Mouse (Mus musculus) liver, embryonic 13.5 days (tissue): ENCODE results near the gene Slc38a9. TPM values are rescaled to one million over a fixed set of nuclear protein-coding genes. Genes with fewer than 3 reads are reported as not detected.

ENCODE experiments used
- ATAC-seq: fragments of 200-750 bp; cut with Nextera tagmentation; 2 replicates; pipeline ENCODE4 v1.8.0; 2017; ENCODE audit warnings: low read depth, mild to moderate bottlenecking, moderate number of reproducible peaks, moderate library complexity
- DNase-seq: peaks from one replicate; pipeline ENCODE4 v3.0.0; 2022
- H3K27ac ChIP-seq: fragments of 300-500 bp; sonication (generic); 2 replicates; pipeline ENCODE4 v1.5.1; 2015; ENCODE audit warnings: moderate library complexity, mild to moderate bottlenecking, inconsistent platforms
- H3K27me3 ChIP-seq: fragments of 300-500 bp; sonication (generic); 2 replicates; pipeline ENCODE4 v1.6.1; 2015; ENCODE audit warnings: mild to moderate bottlenecking, inconsistent platforms
- H3K36me3 ChIP-seq: fragments of 300-500 bp; sonication (generic); 2 replicates; pipeline ENCODE4 v1.6.1; 2015; ENCODE audit warnings: mild to moderate bottlenecking, inconsistent platforms
- H3K4me1 ChIP-seq: fragments of 300-500 bp; sonication (generic); replicated peaks from 2 replicates; pipeline ENCODE4 v1.6.1; 2015; ENCODE audit warnings: inconsistent platforms
- H3K4me2 ChIP-seq: fragments of 300-500 bp; sonication (generic); 2 replicates; pipeline ENCODE4 v1.6.1; 2015; ENCODE audit warnings: inconsistent platforms, mild to moderate bottlenecking, moderate library complexity
- H3K4me3 ChIP-seq: fragments of 300-500 bp; sonication (generic); replicated peaks from 2 replicates; pipeline ENCODE4 v1.5.1; 2015; ENCODE audit warnings: mild to moderate bottlenecking, inconsistent platforms
- H3K9ac ChIP-seq: fragments of 300-500 bp; sonication (generic); 2 replicates; pipeline ENCODE4 v1.6.1; 2015; ENCODE audit warnings: mild to moderate bottlenecking, inconsistent platforms
- H3K9me3 ChIP-seq: fragments of 300-500 bp; sonication (generic); replicated peaks from 2 replicates; pipeline ENCODE4 v1.6.1; 2016; ENCODE audit warnings: inconsistent platforms
- WGBS: fragments of 180-500 bp; shearing (Covaris S2); methylation state at CpG from one replicate; pipeline ENCODE4 v1.1.7; 2015; ENCODE audit not compliant: insufficient replicate concordance; 5-methylcytosine and 5-hydroxymethylcytosine counted together
- polyA plus RNA-seq: library from polyadenylated mRNA; unstranded; fragments of >200 nt; fragmentation: Nextera tagmentation; extraction: Ambion mirVana; gene quantifications from 2 replicates; pipeline ENCODE4 v1.2.1, GENCODE M21; 2015

Slc38a9 gene
- polyA plus RNA-seq, 1 experiment from 2014 or later = 10.3 TPM

GRCm38 (mm10) chr13:112771447-112772208, 111.1 kb downstream of the Slc38a9 start:
- Histone ChIP-seq H3K27ac (no peak overlapping the region), H3K4me2 (no peak overlapping the region), H3K9ac (no peak overlapping the region), H3K4me1 (0 out of 2 replicates have a peak, but pooled peaks cover 5% of the 10 kb centered on the region), H3K27me3 (no peaks in the 10 kb centered on the region; the same call in 1 of the 2 replicates), H3K36me3 (no peaks in the 10 kb centered on the region), H3K4me3 (no peak overlapping the region), H3K9me3 (peaks cover 5% of the 10 kb centered on the region; the same call in 1 of the 2 replicates)
- DNase-seq (no peak), ATAC-seq (no peak)
- 49% methylated on average over 15 of the region's 15 CpGs for WGBS

GRCm38 (mm10) chr13:112772252-112772651, 111.7 kb downstream of the Slc38a9 start:
- H3K4me3 ChIP-seq = no peak overlapping the region
- no peak overlapping the region for H3K4me2 ChIP-seq
- WGBS = 70% methylated on average over 11 of the region's 11 CpGs

DNA sequence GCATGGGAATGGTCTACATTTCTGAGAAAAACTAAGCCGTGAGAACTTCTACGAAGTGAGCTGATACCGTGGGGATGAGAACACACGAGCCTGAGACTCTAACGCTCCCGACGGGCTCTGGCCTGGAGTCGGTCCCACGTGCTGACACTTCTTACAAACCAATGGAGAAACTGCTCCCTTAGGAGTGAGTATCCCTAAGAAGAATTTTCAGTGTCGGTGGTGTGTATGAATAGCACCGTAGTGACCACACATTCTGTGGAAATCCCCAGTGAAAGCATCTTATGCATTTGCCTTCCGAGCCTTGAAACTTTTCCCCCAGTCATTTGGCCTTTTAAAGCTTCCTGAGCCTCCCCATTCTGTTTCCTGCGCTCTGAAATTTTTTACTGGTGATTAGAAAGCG, 112.3 kb downstream of the Slc38a9 start:
- ATAC-seq = no peak
- Histone ChIP-seq H3K4me2 (no peak overlapping the region), H3K27ac (no peak overlapping the region), H3K4me3 (no peak overlapping the region), H3K9me3 (no peaks in the 10 kb centered on the region), H3K4me1 (0 out of 2 replicates have a peak, but pooled peaks cover 5% of the 10 kb centered on the region), H3K36me3 (no peaks in the 10 kb centered on the region), H3K9ac (no peak overlapping the region), H3K27me3 (peaks cover under 1% of the 10 kb centered on the region)
- 68% methylated on average over 14 of the region's 14 CpGs for WGBS
- no peak for DNase-seq

More at GRCm38 (mm10) chr13:112772252-112772651, 111.7 kb downstream of the Slc38a9 start:
- Histone ChIP-seq H3K36me3 (no peaks in the 10 kb centered on the region), H3K9ac (no peak overlapping the region), H3K4me1 (0 out of 2 replicates have a peak, but pooled peaks cover 5% of the 10 kb centered on the region), H3K27me3 (no peaks in the 10 kb centered on the region; the same call in none of the 2 replicates), H3K27ac (no peak overlapping the region), H3K9me3 (peaks cover 2% of the 10 kb centered on the region; the same call in 1 of the 2 replicates)
- ATAC-seq (no peak), DNase-seq (no peak)

DNA sequence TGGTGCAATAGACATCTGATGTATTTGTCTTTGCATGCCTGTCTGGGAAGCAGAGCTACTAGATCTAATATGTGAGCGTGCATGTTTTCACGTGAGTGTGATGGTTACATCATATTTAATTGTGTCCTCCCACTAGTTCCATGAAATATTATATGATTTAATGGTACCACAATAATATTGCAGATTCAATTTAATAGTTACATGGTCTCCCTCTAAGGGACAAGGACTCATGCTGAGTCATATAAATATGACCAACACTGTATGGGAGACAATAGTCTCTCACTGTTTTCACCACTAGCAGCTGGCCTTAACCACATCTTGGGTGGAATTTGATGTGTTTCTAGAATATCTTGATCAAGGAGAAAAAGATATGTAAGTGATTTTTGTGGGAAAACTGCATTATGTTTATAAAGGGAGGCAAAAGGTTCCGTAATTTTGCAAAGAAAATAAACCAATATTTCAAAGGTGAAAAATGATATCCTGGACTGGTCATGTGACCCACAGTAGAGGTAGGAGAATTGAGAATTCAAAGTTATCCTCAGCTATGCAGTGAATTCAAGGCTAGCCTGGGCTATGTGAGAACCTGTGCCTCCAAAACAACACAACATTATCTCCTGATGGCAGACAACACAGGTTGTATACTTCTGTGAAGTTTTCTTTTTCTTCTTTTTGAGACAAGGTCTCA, 113.6 kb downstream of the Slc38a9 start:
- Histone ChIP-seq H3K4me1 (0 out of 2 replicates have a peak, but pooled peaks cover 5% of the 10 kb centered on the region), H3K4me3 (no peak overlapping the region), H3K27me3 (peaks cover 8% of the 10 kb centered on the region), H3K27ac (no peak overlapping the region), H3K9ac (no peak overlapping the region), H3K4me2 (no peak overlapping the region), H3K9me3 (no peaks in the 10 kb centered on the region), H3K36me3 (no peaks in the 10 kb centered on the region)
- 83% methylated on average over 3 of the region's 3 CpGs for WGBS
- DNase-seq (no peak), ATAC-seq (no peak)

DNA sequence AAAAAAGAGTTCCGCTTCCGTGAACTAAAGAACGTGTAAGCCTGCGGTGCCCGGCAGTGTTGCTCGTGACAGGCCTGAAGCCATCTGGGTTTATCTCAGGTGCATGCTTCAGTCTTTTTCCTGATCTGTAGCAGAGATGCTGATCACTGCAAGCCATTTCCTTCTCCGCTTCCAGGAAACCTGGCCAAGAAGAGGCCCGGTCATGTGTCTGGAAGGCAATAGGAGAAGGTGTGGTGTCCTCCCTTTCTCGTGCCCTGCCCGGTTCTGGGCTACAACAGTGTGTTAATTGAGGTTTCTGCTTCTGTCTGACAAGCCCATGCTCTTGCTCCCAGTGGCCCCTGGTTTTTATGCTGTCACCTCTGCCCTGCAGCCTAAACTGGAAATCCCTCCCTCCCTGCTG, 115.3 kb downstream of the Slc38a9 start:
- H3K27me3 ChIP-seq = peaks cover 12% of the 10 kb centered on the region
- WGBS = 85% methylated on average over 10 of the region's 10 CpGs
- ATAC-seq (no peak), DNase-seq (no peak)
- no peak overlapping the region for H3K4me2 ChIP-seq
- 0 out of 2 replicates have a peak, but pooled peaks cover 2% of the 10 kb centered on the region for H3K4me1 ChIP-seq
- no peak overlapping the region for H3K9ac ChIP-seq
- H3K27ac ChIP-seq = no peak overlapping the region
- no peak overlapping the region for H3K4me3 ChIP-seq
- no peaks in the 10 kb centered on the region for H3K9me3 ChIP-seq
- H3K36me3 ChIP-seq = no peaks in the 10 kb centered on the region

DNA sequence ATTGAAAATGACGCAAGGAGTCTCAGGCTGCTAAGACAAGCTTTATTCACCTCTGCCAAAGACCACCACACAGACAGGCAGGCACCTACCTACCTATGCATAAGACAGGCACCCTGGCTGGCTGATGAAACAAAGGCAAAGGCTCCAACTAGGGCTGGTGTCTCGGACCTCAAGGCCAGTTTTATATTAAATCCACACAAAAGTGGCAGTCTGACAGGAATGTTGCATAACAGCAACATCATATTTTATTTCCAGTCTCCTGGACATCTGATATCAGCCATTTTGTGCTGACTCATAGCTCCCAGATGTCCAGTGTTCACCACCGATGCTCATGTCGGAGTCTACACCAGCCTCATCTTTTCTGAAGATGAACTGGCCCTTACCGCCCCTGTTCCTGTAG, 117.9 kb downstream of the Slc38a9 start:
- Histone ChIP-seq H3K27me3 (peaks cover 12% of the 10 kb centered on the region), H3K4me3 (no peak overlapping the region), H3K4me2 (no peak overlapping the region), H3K4me1 (no peaks in the 10 kb centered on the region), H3K27ac (no peak overlapping the region), H3K9me3 (no peaks in the 10 kb centered on the region), H3K9ac (no peak overlapping the region), H3K36me3 (no peaks in the 10 kb centered on the region)
- DNase-seq = no peak
- ATAC-seq = no peak
- whole genome bisulfite sequencing = 73% methylated on average over 5 of the region's 5 CpGs

- no peak overlapping the region for H3K9ac ChIP-seq
- 70% methylated on average over 7 of the region's 7 CpGs for WGBS
- no peaks in the 10 kb centered on the region for H3K4me1 ChIP-seq
- peaks cover 2% of the 10 kb centered on the region; the same call in 1 of the 2 replicates for H3K27me3 ChIP-seq
- ATAC-seq (no peak), DNase-seq (no peak)
- H3K36me3 ChIP-seq = no peaks in the 10 kb centered on the region
- no peak overlapping the region for H3K4me2 ChIP-seq
- no peak overlapping the region for H3K27ac ChIP-seq
- no peak overlapping the region for H3K4me3 ChIP-seq
- no peaks in the 10 kb centered on the region for H3K9me3 ChIP-seq
Measured at GRCm38 (mm10) chr13:112785305-112785704, 124.8 kb downstream of the Slc38a9 start.

DNA sequence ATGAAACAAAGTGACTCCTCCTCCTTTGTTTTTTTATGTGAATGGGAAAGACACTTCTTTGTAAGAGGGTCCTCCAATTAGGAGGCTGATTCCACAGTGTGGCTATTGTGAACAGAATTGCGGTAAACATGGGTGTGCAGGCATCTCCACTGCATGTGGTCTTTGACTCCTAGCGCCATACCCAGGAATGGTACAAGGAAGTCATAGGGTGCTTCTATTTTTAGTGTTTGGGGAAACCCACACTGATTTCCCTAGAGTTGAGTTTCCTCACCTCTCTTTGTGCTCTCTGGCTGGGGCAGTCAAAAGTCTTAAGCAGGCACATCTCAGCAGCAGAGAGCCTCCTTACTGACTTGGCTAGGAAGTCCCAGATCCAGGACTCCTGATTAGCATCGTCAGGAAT, 125.6 kb downstream of the Slc38a9 start:
- H3K36me3 ChIP-seq = no peaks in the 10 kb centered on the region
- WGBS = 44% methylated on average over 3 of the region's 3 CpGs
- no peak for ATAC-seq
- H3K27me3 ChIP-seq = peaks cover 2% of the 10 kb centered on the region; the same call in 1 of the 2 replicates
- H3K4me3 ChIP-seq = no peak overlapping the region
- H3K27ac ChIP-seq = no peak overlapping the region
- no peaks in the 10 kb centered on the region for H3K9me3 ChIP-seq
- DNase-seq = no peak
- no peak overlapping the region for H3K9ac ChIP-seq
- H3K4me2 ChIP-seq = no peak overlapping the region
- peaks cover 5% of the 10 kb centered on the region for H3K4me1 ChIP-seq

- Histone ChIP-seq H3K9me3 (no peaks in the 10 kb centered on the region), H3K27me3 (peaks cover 2% of the 10 kb centered on the region; the same call in 1 of the 2 replicates), H3K36me3 (no peaks in the 10 kb centered on the region), H3K9ac (no peak overlapping the region), H3K4me3 (no peak overlapping the region), H3K27ac (no peak overlapping the region), H3K4me2 (no peak overlapping the region), H3K4me1 (peaks cover 5% of the 10 kb centered on the region)
- ATAC-seq (no peak), DNase-seq (no peak)
- 66% methylated on average over 10 of the region's 10 CpGs for WGBS
Measured at GRCm38 (mm10) chr13:112786942-112787533, 126.5 kb downstream of the Slc38a9 start.
